Mouse (Mus musculus) regulatory T cell (primary cell): ENCODE results near the gene Col5a3.
"Not testable (repeated sequence)": the region's sequence is repeated elsewhere in the genome, so short reads cannot be mapped to it uniquely, and the experiment has no call there.

Experiments
- in situ Hi-C: fragments of 300-600 bp; cut with MboI, MseI; formaldehyde crosslinking; loops from one replicate; pipeline ENCODE4 v1.15.1; 2025; ENCODE audit warnings: high pct_unique_total_duplicates

Col5a3 gene

GRCm38 (mm10) chr9:20814521-20815272, at the start of gene Col5a3:
Gene Col5a3, minus strand, starts transcription at chr9:20815067.
- in situ Hi-C loops: no loop called here

- in situ Hi-C loops: no loop called here
Observed at GRCm38 (mm10) chr9:20862225-20862624, 47.4 kb upstream of the Col5a3 start.

- in situ Hi-C loops: no loop called here
Observed at GRCm38 (mm10) chr9:20861821-20862220, 47.0 kb upstream of the Col5a3 start.

- in situ Hi-C loops: no loop called here
Observed at GRCm38 (mm10) chr9:20859926-20860325, 45.1 kb upstream of the Col5a3 start.

- in situ Hi-C loops: no loop called here
Observed at GRCm38 (mm10) chr9:20857131-20857530, 42.3 kb upstream of the Col5a3 start.

- in situ Hi-C loops: no loop called here
Observed at GRCm38 (mm10) chr9:20850179-20850578, 35.3 kb upstream of the Col5a3 start.

- in situ Hi-C loops: no loop called here
Observed at GRCm38 (mm10) chr9:20842670-20843069, 27.8 kb upstream of the Col5a3 start.

GRCm38 (mm10) chr9:20842211-20842610, 27.3 kb upstream of the Col5a3 start:
- in situ Hi-C loops: no loop called here

GRCm38 (mm10) chr9:20838931-20839330, 24.1 kb upstream of the Col5a3 start:
- in situ Hi-C loops: no loop called here

GRCm38 (mm10) chr9:20837184-20837947, 22.5 kb upstream of the Col5a3 start:
- in situ Hi-C loops: no loop called here

- in situ Hi-C loops: not testable (repeated sequence)
Observed at GRCm38 (mm10) chr9:20835431-20835954, 20.6 kb upstream of the Col5a3 start.

- in situ Hi-C loops: no loop called here
Observed at GRCm38 (mm10) chr9:20834881-20835280, 20.0 kb upstream of the Col5a3 start.

- in situ Hi-C loops: no loop called here
Observed at GRCm38 (mm10) chr9:20830901-20831643, 16.2 kb upstream of the Col5a3 start.

GRCm38 (mm10) chr9:20828127-20828526, 13.3 kb upstream of the Col5a3 start:
- in situ Hi-C loops: no loop called here

GRCm38 (mm10) chr9:20825781-20826180, 10.9 kb upstream of the Col5a3 start:
- in situ Hi-C loops: no loop called here

- in situ Hi-C loops: no loop called here
Observed at GRCm38 (mm10) chr9:20822821-20823220, 8.0 kb upstream of the Col5a3 start.

- in situ Hi-C loops: no loop called here
Observed at GRCm38 (mm10) chr9:20820001-20820400, 5.1 kb upstream of the Col5a3 start.

GRCm38 (mm10) chr9:20818236-20818635, 3.4 kb upstream of the Col5a3 start, which contains the start of gene Rdh8:
Gene Rdh8, plus strand, starts transcription at chr9:20818503.
- in situ Hi-C loops: no loop called here

GRCm38 (mm10) chr9:20812537-20813271, 2.2 kb downstream of the Col5a3 start:
- in situ Hi-C loops: no loop called here

GRCm38 (mm10) chr9:20810773-20811172, 4.1 kb downstream of the Col5a3 start:
- in situ Hi-C loops: no loop called here

GRCm38 (mm10) chr9:20810271-20810670, 4.6 kb downstream of the Col5a3 start:
- in situ Hi-C loops: no loop called here
